8 mouse cellular contexts compared by ENCODE assay signal in genomic region chr11:3452167-3452639, GRCm38 (mm10). TPM values are rescaled to one million over a fixed set of nuclear protein-coding genes. Genes with fewer than 3 reads are reported as not detected.
DNase-seq lines count a peak whose midpoint lies in the region; ATAC-seq lines count a peak whose summit lies in the region.

TSS of gene Rnf185 (minus strand) at chr11:3452363.

- H3K4me1 ChIP-seq in heart, embryonic 14.5 days (ENCODE audit: control insufficient read depth in 2 of 2, insufficient read depth in 2 of 2, low read length in 2 of 2) = peaks cover 3 to 13% of the 10 kb centered on the region in 2 experiments
- peaks cover 36% of the 10 kb centered on the region for H3K4me1 ChIP-seq in liver, embryonic 13.5 days (replicated peaks)
- H3K4me1 ChIP-seq in stomach, embryonic 16.5 days (ENCODE audit: control insufficient read depth, insufficient read depth, low read length) = peaks cover 11% of the 10 kb centered on the region

- H3K4me3 ChIP-seq in heart, embryonic 14.5 days (ENCODE audit: control insufficient read depth in 1 of 2, insufficient read depth in 1 of 2, low read depth in 1 of 2, low read length in 2 of 2) = peak within 1 kb of the TSS; percentile 68 to 93
- H3K4me3 ChIP-seq in liver, embryonic 13.5 days (replicated peaks) = peak within 1 kb of the TSS; percentile 88
- H3K4me3 ChIP-seq in stomach, embryonic 16.5 days (replicated peaks; ENCODE audit: low read length) = peak within 1 kb of the TSS; percentile 92

- ATAC-seq in CD4-positive, CD25-positive, alpha-beta regulatory T cell, adult 4 months = peak; percentile 98
- ATAC-seq in heart, embryonic 14.5 days (ENCODE audit: insufficient number of reproducible peaks, insufficient read depth, low FRiP score, low read depth) = peak; percentile 97
- ATAC-seq in liver, embryonic 13.5 days (ENCODE audit: low read depth) = peak; percentile 97
- ATAC-seq in stomach, embryonic 16.5 days (ENCODE audit: insufficient read depth, low FRiP score) = peak; percentile 98

- peak within 1 kb of the TSS; percentile 84 for H3K9ac ChIP-seq in heart, embryonic 14.5 days (ENCODE audit: low read length)
- H3K9ac ChIP-seq in liver, embryonic 13.5 days = peak within 1 kb of the TSS; percentile 86
- peak within 1 kb of the TSS; percentile 91 for H3K9ac ChIP-seq in stomach, embryonic 16.5 days (ENCODE audit: low read length)

- H3K36me3 ChIP-seq in heart, embryonic 14.5 days (ENCODE audit: control insufficient read depth, insufficient read depth, low read length) = peaks cover 14% of the 10 kb centered on the region
- peaks cover 9% of the 10 kb centered on the region for H3K36me3 ChIP-seq in liver, embryonic 13.5 days
- no peaks in the 10 kb centered on the region for H3K36me3 ChIP-seq in stomach, embryonic 16.5 days (ENCODE audit: control insufficient read depth, insufficient read depth, low read length)

- no peaks in the 10 kb centered on the region for H3K9me3 ChIP-seq in heart, embryonic 14.5 days (ENCODE audit: control insufficient read depth, low read length)
- H3K9me3 ChIP-seq in liver, embryonic 13.5 days (replicated peaks) = no peaks in the 10 kb centered on the region
- H3K9me3 ChIP-seq in stomach, embryonic 16.5 days (replicated peaks; ENCODE audit: control insufficient read depth, low read length) = no peaks in the 10 kb centered on the region

- peak within 1 kb of the TSS; percentile 88 to 97 for H3K27ac ChIP-seq in heart, embryonic 14.5 days (replicated peaks in 1 of 2; ENCODE audit: control insufficient read depth in 1 of 2, insufficient read depth in 1 of 2, low read depth in 2 of 2, low read length in 2 of 2)
- peak within 1 kb of the TSS; percentile 85 for H3K27ac ChIP-seq in liver, embryonic 13.5 days
- peak within 1 kb of the TSS; percentile 96 for H3K27ac ChIP-seq in stomach, embryonic 16.5 days (ENCODE audit: low read length)

- H3K4me2 ChIP-seq in heart, embryonic 14.5 days (ENCODE audit: low read length) = peak within 1 kb of the TSS; percentile 65
- peak within 1 kb of the TSS; percentile 98 for H3K4me2 ChIP-seq in liver, embryonic 13.5 days
- peak within 1 kb of the TSS; percentile 97 for H3K4me2 ChIP-seq in stomach, embryonic 16.5 days (ENCODE audit: low read depth, low read length)

- WGBS in heart, embryonic 14.5 days = under 1% methylated on average over 45 of the region's 45 CpGs
- WGBS in liver, embryonic 13.5 days (ENCODE audit: insufficient replicate concordance) = under 1% methylated on average over 45 of the region's 45 CpGs
- under 1% methylated on average over 45 of the region's 45 CpGs for WGBS in stomach, embryonic 16.5 days

- H3K27me3 ChIP-seq in heart, embryonic 14.5 days (ENCODE audit: control insufficient read depth, insufficient read depth, low read length) = no peaks in the 10 kb centered on the region
- H3K27me3 ChIP-seq in liver, embryonic 13.5 days = no peaks in the 10 kb centered on the region
- no peaks in the 10 kb centered on the region for H3K27me3 ChIP-seq in stomach, embryonic 16.5 days (ENCODE audit: control insufficient read depth, insufficient read depth, low read length)

- DNase-seq in c-Kit-negative CD71-positive TER-119-positive erythroid progenitor cells, embryonic 14.5 days (ENCODE audit: low read depth, low spot score) = peak; percentile 91
- peak; percentile 86 for DNase-seq in fibroblast of lung, adult 2 months (ENCODE audit: low read depth)
- peak; percentile 96 for DNase-seq in kidney, postnatal 14 days
- DNase-seq in liver, embryonic 13.5 days = peak; percentile 91
- DNase-seq in neural tube, embryonic 10.5 days (ENCODE audit: extremely low spot score, low spot score) = peak; percentile 94

RNA-seq across cellular contexts. Expression of gene Rnf185, which starts in this region (rescaled TPM):
- polyA plus RNA-seq in CD4-positive, CD25-positive, alpha-beta regulatory T cell, adult 4 months (2017; shearing (Covaris generic)) = 10 to 100 TPM; 26.6 to 29.4 TPM
- polyA plus RNA-seq in heart, embryonic 14.5 days (2014; fragmentation: Nextera tagmentation; extraction: Ambion mirVana) = 31.3 and 32.5 TPM in 2 replicates
- polyA plus RNA-seq in liver, embryonic 13.5 days (2015; fragmentation: Nextera tagmentation; extraction: Ambion mirVana) = 7.3 and 9.1 TPM in 2 replicates
- 30.7 and 31.4 TPM in 2 replicates for polyA plus RNA-seq in stomach, embryonic 16.5 days (2015; fragmentation: Nextera tagmentation; extraction: Ambion mirVana)

Comparison
In these comparisons a context has a peak if more than half of its experiments do, and no peak if none do; other contexts are left out.
1. Peak in every context shown above with its lines: DNase-seq, ATAC-seq, H3K4me3 ChIP-seq and H3K27ac ChIP-seq.